Mouse (Mus musculus) stomach, postnatal 0 days (tissue): Measurements from ENCODE around the gene Ccdc142. TPM values are rescaled to one million over a fixed set of nuclear protein-coding genes. Genes with fewer than 3 reads are reported as not detected.

ENCODE experiments used
- ATAC-seq: fragments of 200-750 bp; cut with Nextera tagmentation; 2 replicates; pipeline ENCODE4 v1.8.0; 2017; ENCODE audit not compliant: low FRiP score, low TSS enrichment
- DNase-seq: peaks from one replicate; pipeline ENCODE4 v3.0.0-alpha.2; 2016; ENCODE audit warnings: low spot score
- H3K27ac ChIP-seq: fragments of 300-500 bp; sonication (generic); replicated peaks from 2 replicates; pipeline ENCODE4 v1.5.1; 2014; ENCODE audit warnings: mild to moderate bottlenecking, control low read depth
- H3K27me3 ChIP-seq: fragments of 300-500 bp; sonication (generic); 2 replicates; pipeline ENCODE4 v1.6.1; 2014; ENCODE audit warnings: low read length; ENCODE audit not compliant: control insufficient read depth, insufficient read depth
- H3K36me3 ChIP-seq: fragments of 300-500 bp; sonication (generic); 2 replicates; pipeline ENCODE4 v1.6.1; 2014; ENCODE audit warnings: low read length, mixed read lengths; ENCODE audit not compliant: control insufficient read depth, insufficient read depth
- H3K4me1 ChIP-seq: fragments of 300-500 bp; sonication (generic); replicated peaks from 2 replicates; pipeline ENCODE4 v1.6.1; 2014; ENCODE audit warnings: antibody characterized with exemption; ENCODE audit not compliant: control insufficient read depth, insufficient read depth
- H3K4me2 ChIP-seq: fragments of 300-500 bp; sonication (generic); replicated peaks from 2 replicates; pipeline ENCODE4 v1.6.1; 2014; ENCODE audit warnings: low read depth, mild to moderate bottlenecking, control low read depth, moderate library complexity
- H3K4me3 ChIP-seq: fragments of 300-500 bp; sonication (generic); 2 replicates; pipeline ENCODE4 v1.5.1; 2014; ENCODE audit warnings: low read depth, low read length, control low read depth
- H3K9ac ChIP-seq: fragments of 300-500 bp; sonication (generic); 2 replicates; pipeline ENCODE4 v1.6.1; 2014; ENCODE audit warnings: mild to moderate bottlenecking, low read length, control low read depth, mixed read lengths
- H3K9me3 ChIP-seq: fragments of 300-500 bp; sonication (generic); 2 replicates; pipeline ENCODE4 v1.6.1; 2016; ENCODE audit warnings: low read length; ENCODE audit not compliant: control insufficient read depth
- CTCF ChIP-seq: IDR thresholded peaks from 2 replicates; pipeline ENCODE4 v1.5.1; 2016; ENCODE audit warnings: antibody characterized with exemption, low read depth, mild to moderate bottlenecking, moderate library complexity
- EP300 ChIP-seq: optimal IDR thresholded peaks from 2 replicates; pipeline ENCODE3; 2016; ENCODE audit warnings: antibody characterized with exemption
- WGBS: fragments of 180-500 bp; shearing (Covaris S2); extraction: QIAGEN DNeasy Blood & Tissue Kit; methylation state at CpG from one replicate; pipeline ENCODE4 v1.1.7; 2014; 5-methylcytosine and 5-hydroxymethylcytosine counted together
- polyA plus RNA-seq: library from polyadenylated mRNA; unstranded; fragments of >200 nt; fragmentation: Nextera tagmentation; extraction: Ambion mirVana; gene quantifications from 2 replicates; pipeline ENCODE4 v1.2.1, GENCODE M21; 2015

Gene Ccdc142
- polyA plus RNA-seq, 1 experiment from 2014 or later = 1.1 TPM

DNA sequence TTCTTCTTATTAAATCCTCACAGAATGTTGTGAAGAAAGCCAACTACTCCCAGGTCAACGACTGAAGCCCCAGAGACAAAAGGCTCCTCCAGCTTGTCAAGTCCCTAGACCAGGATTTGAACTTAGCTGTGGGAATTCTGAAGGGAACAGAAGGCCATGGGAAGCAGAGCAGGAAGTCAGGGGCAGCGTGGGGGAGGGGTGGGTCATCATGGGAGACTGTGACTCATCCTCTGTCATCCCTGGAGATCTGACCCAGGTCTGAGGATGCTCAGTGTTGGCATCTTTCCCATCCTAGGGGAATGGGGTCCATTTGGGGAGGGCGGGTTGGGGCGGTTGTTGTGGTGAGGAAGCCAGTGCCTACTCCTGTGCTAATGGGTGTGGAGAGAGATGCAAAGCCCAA lies 40.2 kb downstream of the Ccdc142 start:
- Histone ChIP-seq H3K27ac (peak overlapping the region; percentile 79), H3K9me3 (no peaks in the 10 kb centered on the region), H3K4me1 (peaks cover 6% of the 10 kb centered on the region), H3K9ac (no peak overlapping the region), H3K4me2 (peak overlapping the region; percentile 58), H3K36me3 (peaks cover 3% of the 10 kb centered on the region; the same call in 1 of the 2 replicates), H3K4me3 (no peak overlapping the region; the same call in 1 of the 2 replicates), H3K27me3 (no peaks in the 10 kb centered on the region)
- no peak for ATAC-seq
- WGBS = 36% methylated on average over 4 of the region's 4 CpGs
- no peak for DNase-seq
- TF ChIP-seq CTCF (no peak), EP300 (no peak)

DNA sequence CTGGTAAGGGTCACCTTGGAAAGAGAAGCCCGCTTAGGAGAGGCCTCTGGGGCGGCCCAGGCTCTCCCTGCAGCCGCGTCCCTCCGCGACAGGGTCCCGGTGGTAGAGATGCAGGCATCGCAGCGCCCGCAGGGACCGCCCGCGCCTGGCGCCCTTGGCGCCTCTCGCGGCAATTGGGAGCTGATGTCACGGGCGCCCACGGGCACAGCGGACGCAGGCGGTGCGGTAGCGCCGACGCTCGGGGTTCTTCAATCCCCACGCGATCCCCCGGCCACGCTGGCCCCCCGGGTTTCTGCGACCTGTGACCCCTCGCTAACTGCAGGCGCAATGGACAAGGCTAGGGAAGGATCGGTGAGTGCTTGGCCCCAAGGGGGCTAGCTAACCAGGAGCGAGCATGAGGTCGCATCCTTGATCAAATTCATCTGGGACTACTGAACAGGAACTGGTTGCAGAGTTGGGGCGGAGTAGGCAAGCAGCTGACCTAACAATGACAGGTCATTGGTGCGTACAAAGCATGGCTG lies 40.9 kb downstream of the Ccdc142 start:
- ATAC-seq (no peak; the same call in 1 of the 2 replicates), DNase-seq (peak; percentile 40)
- no peaks in the 10 kb centered on the region for H3K27me3 ChIP-seq
- peaks cover 3% of the 10 kb centered on the region; the same call in 1 of the 2 replicates for H3K36me3 ChIP-seq
- peak overlapping the region; percentile 54 for H3K9ac ChIP-seq
- H3K4me2 ChIP-seq = peak overlapping the region; percentile 58
- H3K4me1 ChIP-seq = peaks cover 6% of the 10 kb centered on the region
- WGBS = 13% methylated on average over 34 of the region's 41 CpGs
- H3K27ac ChIP-seq = peak overlapping the region; percentile 79
- TF ChIP-seq EP300 (no peak), CTCF (no peak)
- peak overlapping the region; percentile 28 for H3K4me3 ChIP-seq
- no peaks in the 10 kb centered on the region for H3K9me3 ChIP-seq

DNA sequence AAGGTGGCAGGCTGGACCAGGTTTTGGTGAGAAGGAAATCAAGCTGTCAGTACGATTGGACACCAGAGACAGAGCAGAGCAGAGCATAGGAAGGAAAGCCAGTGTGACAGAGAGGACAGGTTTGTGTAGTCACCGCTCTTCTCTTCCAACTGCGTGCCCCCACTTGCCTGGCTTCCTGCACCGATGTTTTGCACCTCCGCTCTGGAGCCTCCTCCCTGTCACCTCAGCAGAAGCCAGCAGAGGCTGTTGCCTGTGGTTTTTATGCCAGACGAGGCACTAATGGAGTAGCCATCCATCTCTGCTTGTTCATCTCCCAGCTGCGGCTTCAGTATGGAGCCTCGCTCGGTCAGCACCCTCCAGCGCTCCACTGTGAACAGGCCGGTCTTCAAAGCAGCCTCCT lies 41.5 kb downstream of the Ccdc142 start:
- DNase-seq (no peak), ATAC-seq (no peak)
- Histone ChIP-seq H3K4me2 (no peak overlapping the region), H3K36me3 (peaks cover 3% of the 10 kb centered on the region; the same call in 1 of the 2 replicates), H3K27me3 (no peaks in the 10 kb centered on the region), H3K9ac (no peak overlapping the region; the same call in 1 of the 2 replicates), H3K27ac (peak overlapping the region; percentile 79), H3K4me1 (peaks cover 6% of the 10 kb centered on the region), H3K4me3 (no peak overlapping the region), H3K9me3 (no peaks in the 10 kb centered on the region)
- WGBS = 61% methylated on average over 11 of the region's 11 CpGs
- TF ChIP-seq CTCF (no peak), EP300 (no peak)

DNA sequence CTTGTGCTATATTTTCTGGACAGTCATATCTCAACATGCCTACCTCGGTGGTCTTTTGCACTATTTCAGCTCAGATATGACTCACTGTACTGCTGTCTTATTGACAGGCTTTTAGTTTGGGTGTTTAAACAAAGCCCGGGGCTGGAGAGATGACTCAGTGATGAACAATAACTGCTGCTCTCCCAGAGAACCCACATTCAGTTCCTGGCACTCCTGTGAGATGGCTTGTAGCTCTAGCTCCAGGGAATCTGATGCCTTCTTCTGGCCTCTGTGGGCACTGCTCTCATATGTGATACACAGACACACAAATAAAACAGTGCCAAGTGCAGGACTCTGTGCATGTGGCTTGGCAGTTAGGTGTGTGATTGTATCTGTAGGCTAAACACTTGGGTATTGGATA lies 43.8 kb downstream of the Ccdc142 start:
- no peaks in the 10 kb centered on the region for H3K27me3 ChIP-seq
- ATAC-seq (no peak), DNase-seq (no peak)
- TF ChIP-seq CTCF = peak; percentile 30; the same call in 1 of the 2 replicates
- no peak for TF ChIP-seq EP300
- H3K9ac ChIP-seq = no peak overlapping the region
- no peak overlapping the region for H3K4me2 ChIP-seq
- peaks cover 10% of the 10 kb centered on the region; the same call in 1 of the 2 replicates for H3K36me3 ChIP-seq
- peaks cover 4% of the 10 kb centered on the region; the same call in 1 of the 2 replicates for H3K4me1 ChIP-seq
- no peak overlapping the region for H3K27ac ChIP-seq
- 31% methylated on average over 2 of the region's 2 CpGs for WGBS
- H3K4me3 ChIP-seq = no peak overlapping the region
- no peaks in the 10 kb centered on the region for H3K9me3 ChIP-seq

DNA sequence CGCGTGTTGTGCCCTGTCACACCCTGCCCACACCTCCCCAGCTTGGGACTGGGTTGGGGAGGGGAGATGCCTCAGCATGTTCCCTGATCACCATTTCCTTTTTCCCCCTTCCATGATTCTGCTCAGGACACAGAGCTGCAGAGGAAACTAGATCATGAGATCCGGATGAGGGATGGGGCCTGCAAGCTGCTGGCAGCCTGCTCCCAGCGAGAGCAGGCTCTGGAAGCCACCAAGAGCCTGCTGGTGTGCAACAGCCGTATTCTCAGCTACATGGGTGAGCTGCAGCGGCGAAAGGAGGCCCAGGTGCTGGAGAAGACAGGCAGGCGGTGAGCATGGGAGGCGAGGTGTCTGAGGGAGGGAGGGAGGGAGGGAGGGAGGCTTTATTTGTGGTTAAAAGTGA lies 44.4 kb downstream of the Ccdc142 start:
- TF ChIP-seq CTCF = no peak
- TF ChIP-seq EP300 = no peak

DNA sequence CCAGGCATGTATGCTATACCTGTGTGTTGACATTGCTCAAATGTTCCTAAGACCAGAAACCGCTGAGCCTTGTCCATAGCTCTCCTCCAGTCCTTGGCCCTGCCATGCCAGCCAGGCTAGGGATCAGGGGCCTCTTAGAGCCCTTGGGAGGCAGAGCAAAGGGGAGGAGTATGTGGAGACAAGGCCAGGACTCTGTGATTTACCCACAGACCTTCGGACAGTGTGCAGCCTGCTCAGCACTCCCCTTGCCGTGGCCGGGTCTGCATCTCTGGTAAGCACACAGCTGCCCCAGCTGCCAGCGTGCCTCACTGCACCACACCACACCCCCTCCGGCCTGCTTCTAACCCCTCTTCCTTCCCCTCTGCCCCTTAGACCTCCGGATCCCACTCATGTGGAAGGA lies 45.9 kb downstream of the Ccdc142 start:
- H3K9ac ChIP-seq = no peak overlapping the region
- 59% methylated on average over 7 of the region's 7 CpGs for WGBS
- no peak overlapping the region for H3K27ac ChIP-seq
- no peaks in the 10 kb centered on the region for H3K27me3 ChIP-seq
- H3K4me2 ChIP-seq = no peak overlapping the region
- TF ChIP-seq CTCF (no peak), EP300 (no peak)
- peaks cover 12% of the 10 kb centered on the region; the same call in 1 of the 2 replicates for H3K36me3 ChIP-seq
- peaks cover 1% of the 10 kb centered on the region; the same call in 1 of the 2 replicates for H3K4me1 ChIP-seq
- H3K9me3 ChIP-seq = no peaks in the 10 kb centered on the region
- DNase-seq = no peak
- H3K4me3 ChIP-seq = no peak overlapping the region
- no peak for ATAC-seq

More for the DNA sequence above, 44.4 kb downstream of the Ccdc142 start:
- Histone ChIP-seq H3K27me3 (no peaks in the 10 kb centered on the region), H3K4me1 (peaks cover 4% of the 10 kb centered on the region; the same call in 1 of the 2 replicates), H3K9me3 (no peaks in the 10 kb centered on the region), H3K36me3 (peaks cover 10% of the 10 kb centered on the region; the same call in 1 of the 2 replicates), H3K27ac (0 out of 2 replicates have a peak overlapping the region, but pooled peaks have one; percentile 18), H3K4me3 (no peak overlapping the region), H3K4me2 (no peak overlapping the region), H3K9ac (no peak overlapping the region)
- ATAC-seq (no peak), DNase-seq (no peak)
- WGBS = 42% methylated on average over 9 of the region's 9 CpGs
